Mouse (Mus musculus) ES-Bruce4 (cell line): ENCODE results near the gene Cers1. TPM values are rescaled to one million over a fixed set of nuclear protein-coding genes. Genes with fewer than 3 reads are reported as not detected.

Experiments
- H3K27ac ChIP-seq: 2 replicates; pipeline ENCODE4 v1.5.1; 2012; ENCODE audit warnings: low read length, inconsistent platforms; ENCODE audit not compliant: insufficient read depth
- H3K27me3 ChIP-seq: 2 replicates; pipeline ENCODE4 v1.6.1; 2012; ENCODE audit warnings: mild to moderate bottlenecking, low read length, inconsistent platforms; ENCODE audit not compliant: control insufficient read depth, poor library complexity, insufficient read depth, severe bottlenecking
- H3K36me3 ChIP-seq: 2 replicates; pipeline ENCODE4 v1.6.1; 2012; ENCODE audit warnings: inconsistent platforms, mild to moderate bottlenecking, low read length, moderate library complexity; ENCODE audit not compliant: control insufficient read depth, poor library complexity, insufficient read depth, severe bottlenecking
- H3K4me1 ChIP-seq: one replicate; pipeline ENCODE4 v1.8.1; 2011; ENCODE audit warnings: low read length; ENCODE audit not compliant: control insufficient read depth, insufficient read depth
- H3K4me3 ChIP-seq: 2 replicates; pipeline ENCODE4 v1.5.1; 2011; ENCODE audit warnings: low read depth, mild to moderate bottlenecking, low read length
- H3K9ac ChIP-seq: 2 replicates; pipeline ENCODE4 v1.6.1; 2012; ENCODE audit warnings: low read depth, mild to moderate bottlenecking, inconsistent platforms; ENCODE audit not compliant: poor library complexity, severe bottlenecking
- H3K9me3 ChIP-seq: replicated peaks from 2 replicates; pipeline ENCODE4 v1.6.1; 2012; ENCODE audit warnings: mild to moderate bottlenecking, low read length, inconsistent platforms; ENCODE audit not compliant: control insufficient read depth, poor library complexity, insufficient read depth, severe bottlenecking
- CTCF ChIP-seq: IDR thresholded peaks from one replicate; pipeline ENCODE4 v1.8.1; 2011; ENCODE audit warnings: low read depth, low read length
- EP300 ChIP-seq: IDR thresholded peaks from 2 replicates; pipeline ENCODE4 v1.6.1; 2011; ENCODE audit warnings: low read depth, low read length; ENCODE audit not compliant: insufficient read depth
- POLR2A ChIP-seq: IDR thresholded peaks from one replicate; pipeline ENCODE4 v1.8.1; 2011; ENCODE audit warnings: low read length; ENCODE audit not compliant: insufficient read depth
- polyA plus RNA-seq: library from polyadenylated mRNA; stranded (reverse); fragments of >200 nt; gene quantifications from 2 replicates; pipeline ENCODE4 v1.2.4, GENCODE M21; 2011; ENCODE audit warnings: low read depth; ENCODE audit not compliant: missing spikeins, insufficient read depth, insufficient read length

Gene Cers1
- polyA plus RNA-seq, 1 experiment: 3.4 TPM

DNA sequence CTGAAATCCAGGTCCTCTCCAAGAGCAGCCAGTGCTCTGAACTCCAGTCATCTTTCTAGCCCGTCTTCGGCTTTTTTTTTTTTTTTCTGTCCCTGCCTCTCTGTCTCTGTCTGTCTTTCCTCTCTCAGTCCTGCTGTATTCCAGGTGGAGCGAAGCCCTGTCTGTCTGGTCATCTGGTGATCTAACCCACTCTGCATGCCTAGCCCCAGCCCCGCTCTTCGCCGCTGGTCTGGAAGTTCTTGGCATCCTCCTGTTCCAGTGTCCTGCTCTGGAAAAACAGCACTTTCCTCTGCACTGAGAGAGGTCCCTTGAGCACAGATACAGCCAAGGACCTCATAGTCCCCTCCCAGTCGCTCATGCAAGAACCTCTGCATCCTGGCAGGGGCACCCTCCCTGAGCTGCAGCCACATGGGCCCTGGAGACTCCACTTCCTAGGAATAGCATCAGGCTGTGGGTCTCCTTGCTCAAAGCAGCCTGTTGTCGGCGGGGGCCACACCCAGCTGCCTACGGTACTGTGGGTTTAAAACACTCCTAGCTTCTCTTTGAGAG is 46.0 kb downstream of the Cers1 start:
- Histone ChIP-seq H3K27ac (no peak overlapping the region), H3K36me3 (no peaks in the 10 kb centered on the region), H3K9me3 (no peaks in the 10 kb centered on the region), H3K27me3 (no peaks in the 10 kb centered on the region), H3K4me3 (no peak overlapping the region), H3K4me1 (no peaks in the 10 kb centered on the region), H3K9ac (no peak overlapping the region)
- no peak for TF ChIP-seq POLR2A
- no peak for TF ChIP-seq CTCF
- no peak for TF ChIP-seq EP300

DNA sequence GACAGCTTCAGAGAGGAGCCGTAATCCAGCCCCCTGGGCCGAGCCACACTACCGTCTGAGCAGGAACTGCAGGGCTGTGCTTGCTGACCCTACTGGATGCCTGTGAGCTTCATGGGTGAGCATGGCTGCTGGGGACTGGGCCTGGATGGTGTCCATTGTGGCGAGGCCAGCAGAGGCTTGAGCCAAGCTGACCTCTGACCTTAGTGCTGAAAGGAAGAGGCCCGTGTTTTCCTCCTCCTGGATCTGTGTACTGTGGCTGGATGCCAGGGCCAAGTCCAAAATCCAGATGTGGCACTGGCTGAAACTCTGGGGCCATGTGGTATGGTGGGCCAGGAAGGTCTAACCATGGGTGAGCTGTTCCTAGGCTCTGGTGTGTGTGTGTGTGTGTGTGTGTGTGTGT is 48.5 kb downstream of the Cers1 start:
- TF ChIP-seq CTCF (no peak), EP300 (no peak), POLR2A (no peak)
- H3K27ac ChIP-seq: no peak overlapping the region

DNA sequence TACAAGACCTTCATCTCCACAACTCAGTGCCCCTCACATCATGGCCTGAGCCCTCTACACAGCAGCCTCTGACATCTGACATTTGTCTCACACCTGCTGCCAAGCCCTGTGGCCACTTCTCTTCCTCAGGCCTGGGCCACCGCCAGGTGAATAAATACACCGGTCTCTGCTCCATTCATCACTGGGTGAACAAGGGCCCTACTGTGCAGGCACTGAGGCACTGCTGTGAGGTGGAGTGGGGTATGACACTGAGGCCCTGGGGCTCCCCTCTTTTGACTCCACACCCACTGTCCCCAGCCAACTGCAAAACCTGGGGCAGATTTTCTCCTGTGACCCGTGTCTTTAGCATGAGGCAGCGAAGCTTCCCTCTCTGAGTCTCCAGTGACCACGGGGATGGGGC is 51.0 kb downstream of the Cers1 start:
- Histone ChIP-seq H3K27me3 (no peaks in the 10 kb centered on the region), H3K36me3 (no peaks in the 10 kb centered on the region), H3K4me3 (no peak overlapping the region), H3K4me1 (no peaks in the 10 kb centered on the region), H3K9me3 (no peaks in the 10 kb centered on the region), H3K27ac (no peak overlapping the region), H3K9ac (no peak overlapping the region)
- no peak for TF ChIP-seq EP300
- no peak for TF ChIP-seq POLR2A
- TF ChIP-seq CTCF: no peak

More for the DNA sequence above, 48.5 kb downstream of the Cers1 start:
- Histone ChIP-seq H3K4me1 (no peaks in the 10 kb centered on the region), H3K27me3 (no peaks in the 10 kb centered on the region), H3K4me3 (no peak overlapping the region), H3K9me3 (no peaks in the 10 kb centered on the region), H3K9ac (no peak overlapping the region), H3K36me3 (no peaks in the 10 kb centered on the region)

DNA sequence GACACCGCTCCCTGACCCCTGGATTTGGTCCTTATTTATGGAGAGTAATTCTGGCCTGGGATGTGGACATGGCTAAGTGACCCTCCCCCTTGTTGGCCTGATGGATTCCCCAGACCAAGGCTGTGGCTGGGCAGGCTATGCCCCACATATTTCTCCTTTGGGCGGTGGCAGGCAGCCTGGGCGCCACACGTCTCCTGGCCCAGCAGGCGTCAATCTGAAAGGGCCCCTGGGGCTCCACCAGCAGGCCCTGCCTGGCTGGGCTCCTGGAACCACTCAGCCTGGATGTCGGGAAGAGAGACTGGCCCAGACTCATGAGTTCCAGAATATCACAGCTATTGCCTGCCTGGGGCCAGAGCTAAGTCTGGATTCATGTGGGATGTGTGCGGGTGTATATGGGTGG is 54.9 kb downstream of the Cers1 start:
- Histone ChIP-seq H3K27ac (no peak overlapping the region), H3K36me3 (no peaks in the 10 kb centered on the region), H3K4me1 (no peaks in the 10 kb centered on the region), H3K27me3 (0 out of 2 replicates have a peak, but pooled peaks cover 4% of the 10 kb centered on the region), H3K4me3 (no peak overlapping the region), H3K9ac (no peak overlapping the region), H3K9me3 (no peaks in the 10 kb centered on the region)
- TF ChIP-seq EP300 (no peak), CTCF (no peak), POLR2A (no peak)

DNA sequence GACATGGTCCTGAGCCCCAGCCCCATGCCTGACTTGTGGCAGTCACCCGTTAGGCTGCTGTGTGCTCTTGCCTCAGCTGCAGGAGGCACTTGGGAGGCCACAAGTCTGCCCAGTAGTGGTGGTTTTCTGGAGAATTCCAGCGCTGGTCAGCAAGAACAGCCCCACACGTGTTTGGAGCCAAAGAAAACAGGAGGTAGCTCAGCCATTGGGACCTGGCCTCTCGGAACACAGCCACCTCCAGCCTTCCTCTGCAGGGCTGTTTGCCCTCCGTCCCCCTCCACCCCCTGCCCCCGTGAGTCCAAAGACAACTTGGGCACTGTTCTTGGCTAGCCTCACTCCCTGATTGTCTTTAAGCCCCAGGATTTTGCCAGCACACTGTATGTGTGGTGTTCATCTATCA is 56.4 kb downstream of the Cers1 start:
- Histone ChIP-seq H3K9ac (no peak overlapping the region), H3K36me3 (no peaks in the 10 kb centered on the region), H3K4me1 (no peaks in the 10 kb centered on the region), H3K4me3 (no peak overlapping the region), H3K9me3 (no peaks in the 10 kb centered on the region), H3K27ac (no peak overlapping the region), H3K27me3 (0 out of 2 replicates have a peak, but pooled peaks cover 4% of the 10 kb centered on the region)
- TF ChIP-seq POLR2A (no peak), EP300 (no peak), CTCF (no peak)

DNA sequence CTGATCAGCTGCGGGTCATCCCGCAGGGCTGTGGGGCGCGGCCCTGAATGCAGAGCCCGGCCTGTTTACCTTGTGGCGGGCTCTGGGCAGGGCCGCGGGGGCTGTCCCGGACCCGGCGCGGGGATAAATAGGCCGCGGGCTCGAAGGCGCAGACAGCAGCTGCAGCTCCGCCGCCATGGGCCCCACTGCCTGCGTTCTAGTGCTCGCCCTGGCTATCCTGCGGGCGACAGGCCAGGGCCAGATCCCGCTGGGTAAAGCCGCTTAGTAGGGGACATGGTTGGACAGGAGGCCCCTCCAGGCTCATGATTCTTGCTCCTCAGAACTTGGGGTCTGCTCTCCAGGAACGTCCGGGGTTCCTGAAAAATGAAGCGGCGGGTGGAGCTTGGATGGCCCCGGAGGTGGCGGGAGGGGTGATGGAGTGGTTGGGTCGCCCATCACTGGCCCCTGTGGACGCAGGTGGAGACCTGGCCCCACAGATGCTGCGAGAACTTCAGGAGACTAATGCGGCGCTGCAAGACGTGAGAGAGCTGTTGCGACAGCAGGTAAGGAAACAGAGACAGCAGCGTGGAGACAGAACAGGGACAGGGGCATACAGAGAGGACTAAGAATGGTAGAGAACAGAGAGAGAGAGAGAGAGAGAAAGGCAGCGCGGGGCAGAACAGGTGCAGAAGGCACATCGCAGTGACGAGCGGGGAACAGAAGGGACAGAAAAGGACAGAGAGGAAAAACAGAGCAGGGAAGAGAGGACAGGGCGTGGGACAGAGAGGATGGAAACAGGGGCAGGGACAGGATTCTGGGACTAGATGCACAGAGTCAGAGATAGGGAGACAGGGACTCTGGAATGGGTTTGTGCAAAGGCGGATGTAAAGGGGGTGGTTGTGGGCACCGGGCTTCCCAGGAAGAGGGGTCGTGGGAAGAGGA is 58.1 kb downstream of the Cers1 start, which contains the start of gene Comp:
Comp (plus strand) TSS at position 162 of the 921 bp plus-strand sequence.
- H3K27ac ChIP-seq: no peak within 1 kb of the TSS
- H3K4me3 ChIP-seq: peak within 1 kb of the TSS; percentile 74
- H3K9me3 ChIP-seq: no peaks in the 10 kb centered on the region
- TF ChIP-seq EP300: no peak
- TF ChIP-seq CTCF: no peak
- no peak for TF ChIP-seq POLR2A
- no peaks in the 10 kb centered on the region for H3K4me1 ChIP-seq
- 0 out of 2 replicates have a peak, but pooled peaks cover 4% of the 10 kb centered on the region for H3K27me3 ChIP-seq
- peak within 1 kb of the TSS; percentile 14 for H3K9ac ChIP-seq
- no peaks in the 10 kb centered on the region for H3K36me3 ChIP-seq
